Mouse (Mus musculus) cerebellum, adult 11-12 months (tissue): ENCODE results near the gene Atxn1.

Experiments
- DNase-seq: peaks from one replicate; pipeline ENCODE4 v3.0.0; 2022

Atxn1 gene

GRCm38 (mm10) chr13:45888953-45889749 lies 75.7 kb downstream of the Atxn1 start:
- DNase-seq, result no peak

GRCm38 (mm10) chr13:45884878-45885277 lies 79.9 kb downstream of the Atxn1 start:
- no peak for DNase-seq

GRCm38 (mm10) chr13:45883791-45884238 lies 81.0 kb downstream of the Atxn1 start:
- DNase-seq, result no peak

- DNase-seq, result no peak
Observed at GRCm38 (mm10) chr13:45882976-45883440, 81.8 kb downstream of the Atxn1 start.

- DNase-seq, result no peak
Observed at GRCm38 (mm10) chr13:45880543-45880845, 84.3 kb downstream of the Atxn1 start.

- no peak for DNase-seq
Observed at GRCm38 (mm10) chr13:45879746-45880542, 84.9 kb downstream of the Atxn1 start.

- DNase-seq, result no peak
Observed at GRCm38 (mm10) chr13:45876939-45877338, 87.9 kb downstream of the Atxn1 start.

- no peak for DNase-seq
Observed at GRCm38 (mm10) chr13:45876368-45876760, 88.4 kb downstream of the Atxn1 start.

- no peak for DNase-seq
Observed at GRCm38 (mm10) chr13:45875686-45876367, 89.0 kb downstream of the Atxn1 start.

GRCm38 (mm10) chr13:45874196-45874595 lies 90.6 kb downstream of the Atxn1 start:
- DNase-seq, result no peak

- DNase-seq, result no peak
Observed at GRCm38 (mm10) chr13:45872966-45873365, 91.8 kb downstream of the Atxn1 start.

GRCm38 (mm10) chr13:45872041-45872746 lies 92.6 kb downstream of the Atxn1 start:
- DNase-seq, result no peak

- no peak for DNase-seq
Observed at GRCm38 (mm10) chr13:45871554-45871953, 93.3 kb downstream of the Atxn1 start.

- no peak for DNase-seq
Observed at GRCm38 (mm10) chr13:45868886-45869285, 95.9 kb downstream of the Atxn1 start.

GRCm38 (mm10) chr13:45867273-45867672 lies 97.5 kb downstream of the Atxn1 start:
- no peak for DNase-seq

GRCm38 (mm10) chr13:45866615-45867245 lies 98.1 kb downstream of the Atxn1 start:
- DNase-seq, result no peak

- DNase-seq, result no peak
Observed at GRCm38 (mm10) chr13:45865620-45866019, 99.2 kb downstream of the Atxn1 start.

GRCm38 (mm10) chr13:45863779-45864178 lies 101.0 kb downstream of the Atxn1 start:
- DNase-seq, result no peak

GRCm38 (mm10) chr13:45861885-45862605 lies 102.8 kb downstream of the Atxn1 start:
- DNase-seq, result no peak

GRCm38 (mm10) chr13:45861098-45861580 lies 103.7 kb downstream of the Atxn1 start:
- DNase-seq, result no peak

GRCm38 (mm10) chr13:45859081-45859709 lies 105.6 kb downstream of the Atxn1 start:
- no peak for DNase-seq
